Mouse (Mus musculus) adrenal gland, postnatal 25 days (tissue): ENCODE measurements around the gene Adal. TPM values are rescaled to one million over a fixed set of nuclear protein-coding genes. Genes with fewer than 3 reads are reported as not detected.
"Not testable (repeated sequence)": the region's sequence is repeated elsewhere in the genome, so short reads cannot be mapped to it uniquely, and the experiment has no call there.

Source experiments
- DNase-seq: peaks from one replicate; pipeline ENCODE4 v3.0.0; 2021; ENCODE audit warnings: mixed read lengths
- long read RNA-seq: library from polyadenylated mRNA; stranded (forward); transcript quantifications from one replicate; pipeline ENCODE4 v2.0.0, GENCODE M21; 2021
- total RNA-seq: library from RNA; stranded (reverse); gene quantifications from 2 replicates; pipeline ENCODE4 v1.2.3, GENCODE M21; 2021

Adal gene
- total RNA-seq, result 19.4 and 21.5 TPM in 2 replicates
- long read RNA-seq, partial matches to known transcripts, result 3 of 13 reads
- long read RNA-seq, other reads (novel, unspliced or antisense), result 8 of 13 reads

GRCm38 (mm10) chr2:121140018-121140882, at the start of gene Adal, which contains the start of gene Lcmt2:
Gene Adal (plus strand): TSS chr2:121140428.
Gene Lcmt2 (minus strand): TSS chr2:121140653.
- peak; percentile 87 for DNase-seq

- DNase-seq, result peak; percentile 57
Measured at GRCm38 (mm10) chr2:121102051-121102450, 38.2 kb upstream of the Adal start.

GRCm38 (mm10) chr2:121105940-121106339, 34.3 kb upstream of the Adal start:
- no peak for DNase-seq

GRCm38 (mm10) chr2:121109695-121110094, 30.5 kb upstream of the Adal start, which contains the start of gene Tgm7:
Gene Tgm7 (minus strand): TSS chr2:121109795.
- no peak for DNase-seq

GRCm38 (mm10) chr2:121115418-121115817, 24.8 kb upstream of the Adal start:
- DNase-seq, result no peak

- DNase-seq, result no peak
Measured at GRCm38 (mm10) chr2:121119260-121119659, 21.0 kb upstream of the Adal start.

GRCm38 (mm10) chr2:121126302-121126701, 13.9 kb upstream of the Adal start:
- not testable (repeated sequence) for DNase-seq

GRCm38 (mm10) chr2:121127536-121127935, 12.7 kb upstream of the Adal start:
- DNase-seq, result no peak

- DNase-seq, result no peak
Measured at GRCm38 (mm10) chr2:121128865-121129620, 11.2 kb upstream of the Adal start.

GRCm38 (mm10) chr2:121132822-121133221, 7.4 kb upstream of the Adal start:
- no peak for DNase-seq

GRCm38 (mm10) chr2:121137371-121137770, 2.9 kb upstream of the Adal start:
- DNase-seq, result no peak

- peak; percentile 48 for DNase-seq
Measured at GRCm38 (mm10) chr2:121139266-121140017, 786 bp upstream of the Adal start.

GRCm38 (mm10) chr2:121141216-121142035, 1.2 kb downstream of the Adal start:
- no peak for DNase-seq

- DNase-seq, result no peak
Measured at GRCm38 (mm10) chr2:121142415-121142814, 2.2 kb downstream of the Adal start.

- no peak for DNase-seq
Measured at GRCm38 (mm10) chr2:121149679-121150078, 9.5 kb downstream of the Adal start.

GRCm38 (mm10) chr2:121153100-121153499, 12.9 kb downstream of the Adal start:
- no peak for DNase-seq

GRCm38 (mm10) chr2:121169173-121169572, 28.9 kb downstream of the Adal start:
- no peak for DNase-seq

GRCm38 (mm10) chr2:121169902-121170301, 29.7 kb downstream of the Adal start:
- DNase-seq, result peak; percentile 46

GRCm38 (mm10) chr2:121170481-121170971, 30.3 kb downstream of the Adal start, which contains the start of gene Tubgcp4:
Gene Tubgcp4 (plus strand): TSS chr2:121170654.
- peak; percentile 48 for DNase-seq

- DNase-seq, result peak; percentile 93
Measured at GRCm38 (mm10) chr2:121170980-121171742, 30.9 kb downstream of the Adal start, which contains the start of gene Zscan29. Gene Zscan29 (minus strand): TSS chr2:121171125.
